Mouse (Mus musculus): ENCODE results near the gene Stxbp3. TPM values are rescaled to one million over a fixed set of nuclear protein-coding genes. Genes with fewer than 3 reads are reported as not detected.

Gene Stxbp3
- total RNA-seq, 1 experiment from 2014 or later: 40.5 TPM

GRCm38 (mm10) chr3:108756131-108756530, 84.2 kb downstream of the Stxbp3 start:
- ATAC-seq (replicated peaks in 1 of 2; ENCODE audit: insufficient read depth in 1 of 2, low FRiP score in 2 of 2, low TSS enrichment in 1 of 2, low read depth in 1 of 2, poor library complexity in 2 of 2, severe bottlenecking in 2 of 2): no peak

- ATAC-seq (replicated peaks in 1 of 2; ENCODE audit: insufficient read depth in 1 of 2, low FRiP score in 2 of 2, low TSS enrichment in 1 of 2, low read depth in 1 of 2, poor library complexity in 2 of 2, severe bottlenecking in 2 of 2): no peak
Measured at GRCm38 (mm10) chr3:108755542-108755941, 84.8 kb downstream of the Stxbp3 start.

- no peak for ATAC-seq (replicated peaks in 1 of 2; ENCODE audit: insufficient read depth in 1 of 2, low FRiP score in 2 of 2, low TSS enrichment in 1 of 2, low read depth in 1 of 2, poor library complexity in 2 of 2, severe bottlenecking in 2 of 2)
Measured at GRCm38 (mm10) chr3:108754541-108754940, 85.8 kb downstream of the Stxbp3 start.

- ATAC-seq (replicated peaks in 1 of 2; ENCODE audit: insufficient read depth in 1 of 2, low FRiP score in 2 of 2, low TSS enrichment in 1 of 2, low read depth in 1 of 2, poor library complexity in 2 of 2, severe bottlenecking in 2 of 2): no peak
Measured at GRCm38 (mm10) chr3:108751691-108752090, 88.6 kb downstream of the Stxbp3 start.

- ATAC-seq (replicated peaks in 1 of 2; ENCODE audit: insufficient read depth in 1 of 2, low FRiP score in 2 of 2, low TSS enrichment in 1 of 2, low read depth in 1 of 2, poor library complexity in 2 of 2, severe bottlenecking in 2 of 2): no peak; a peak in 1 of 4 replicates
Measured at GRCm38 (mm10) chr3:108751061-108751460, 89.3 kb downstream of the Stxbp3 start.

GRCm38 (mm10) chr3:108744060-108744459, 96.3 kb downstream of the Stxbp3 start:
- ATAC-seq (replicated peaks in 1 of 2; ENCODE audit: insufficient read depth in 1 of 2, low FRiP score in 2 of 2, low TSS enrichment in 1 of 2, low read depth in 1 of 2, poor library complexity in 2 of 2, severe bottlenecking in 2 of 2): no peak

Other genes with a start within 250 kb of the Stxbp3 start
- 8.4 and 11.5 TPM in 2 replicates for gene Wdr47, start 249.2 kb downstream of the Stxbp3 start, total RNA-seq (2017)
- gene Clcc1, start 186.6 kb downstream of the Stxbp3 start, total RNA-seq (2017): 68.6 and 89.4 TPM in 2 replicates
- 14.4 and 22.9 TPM in 2 replicates for gene Gpsm2, start 118.2 kb downstream of the Stxbp3 start, total RNA-seq (2017)
- gene Aknad1, start 100.9 kb downstream of the Stxbp3 start, total RNA-seq (2017): 0.55 TPM in 1 of 2 replicates, not detected in the other
- not detected in 2 replicates for gene Fndc7, start 49.5 kb upstream of the Stxbp3 start, total RNA-seq (2017)
- gene Prpf38b, start 71.2 kb upstream of the Stxbp3 start, total RNA-seq (2017): 270 and 419 TPM in 2 replicates
- 0.99 TPM in 1 of 2 replicates, not detected in the other for gene Henmt1, start 99.3 kb upstream of the Stxbp3 start, total RNA-seq (2017)
- not detected in 2 replicates for gene Gm9857, start 99.9 kb upstream of the Stxbp3 start, total RNA-seq (2017)
- gene Fam102b, start 187.1 kb upstream of the Stxbp3 start, total RNA-seq (2017): 27.8 and 31.7 TPM in 2 replicates
- gene Slc25a54, start 239.9 kb upstream of the Stxbp3 start, total RNA-seq (2017): not detected in 2 replicates